Mouse (Mus musculus) midbrain, embryonic 11.5 days (tissue): ENCODE measurements around the gene Slc8a1. TPM values are rescaled to one million over a fixed set of nuclear protein-coding genes. Genes with fewer than 3 reads are reported as not detected.

Experiments
- ATAC-seq: fragments of 200-750 bp; cut with Nextera tagmentation; 2 replicates; pipeline ENCODE4 v1.8.0; 2017; ENCODE audit warnings: moderate TSS enrichment, moderate library complexity; ENCODE audit not compliant: low FRiP score
- DNase-seq: peaks from one replicate; pipeline ENCODE4 v3.0.0; 2015; ENCODE audit warnings: low spot score; ENCODE audit errors: missing footprints
- H3K27ac ChIP-seq: fragments of 300-500 bp; sonication (generic); 2 replicates; pipeline ENCODE4 v1.5.1; 2014; ENCODE audit warnings: low read depth, low read length
- H3K27me3 ChIP-seq: fragments of 300-500 bp; sonication (generic); 2 replicates; pipeline ENCODE4 v1.6.1; 2014; ENCODE audit warnings: mild to moderate bottlenecking, low read length, moderate library complexity, mixed read lengths; ENCODE audit not compliant: control insufficient read depth, insufficient read depth
- H3K36me3 ChIP-seq: fragments of 300-500 bp; sonication (generic); 2 replicates; pipeline ENCODE4 v1.6.1; 2014; ENCODE audit warnings: mild to moderate bottlenecking, low read length, moderate library complexity, mixed read lengths; ENCODE audit not compliant: control insufficient read depth, insufficient read depth
- H3K4me1 ChIP-seq: fragments of 300-500 bp; sonication (generic); 2 replicates; pipeline ENCODE4 v1.6.1; 2014; ENCODE audit warnings: low read length; ENCODE audit not compliant: control insufficient read depth, insufficient read depth
- H3K4me2 ChIP-seq: fragments of 300-500 bp; sonication (generic); 2 replicates; pipeline ENCODE4 v1.6.1; 2014; ENCODE audit warnings: mild to moderate bottlenecking, moderate library complexity
- H3K4me3 ChIP-seq: fragments of 300-500 bp; sonication (generic); 2 replicates; pipeline ENCODE4 v1.5.1; 2014; ENCODE audit warnings: low read depth, low read length
- H3K9ac ChIP-seq: fragments of 300-500 bp; sonication (generic); 2 replicates; pipeline ENCODE4 v1.6.1; 2014; ENCODE audit warnings: low read length
- H3K9me3 ChIP-seq: fragments of 300-500 bp; sonication (generic); 2 replicates; pipeline ENCODE4 v1.6.1; 2016; ENCODE audit warnings: low read length; ENCODE audit not compliant: control insufficient read depth
- WGBS: fragments of 180-500 bp; shearing (Covaris S2); extraction: QIAGEN DNeasy Blood & Tissue Kit; methylation state at CpG from one replicate; pipeline ENCODE4 v1.1.7; 2014; 5-methylcytosine and 5-hydroxymethylcytosine counted together
- polyA plus RNA-seq: library from polyadenylated mRNA; unstranded; fragments of >200 nt; fragmentation: Nextera tagmentation; extraction: Ambion mirVana; gene quantifications from 2 replicates; pipeline ENCODE4 v1.2.1, GENCODE M21; 2014

Gene Slc8a1
- polyA plus RNA-seq, 1 experiment from 2014 or later: 3.3 TPM

- H3K27me3 ChIP-seq: no peaks in the 10 kb centered on the region
- 91% methylated on average over 3 of the region's 3 CpGs for WGBS
- DNase-seq: no peak
- H3K4me2 ChIP-seq: no peak overlapping the region
- H3K9me3 ChIP-seq: no peaks in the 10 kb centered on the region
- no peak overlapping the region for H3K27ac ChIP-seq
- no peak for ATAC-seq
- H3K4me1 ChIP-seq: no peaks in the 10 kb centered on the region
- no peak overlapping the region for H3K9ac ChIP-seq
- H3K4me3 ChIP-seq: no peak overlapping the region
- H3K36me3 ChIP-seq: no peaks in the 10 kb centered on the region
Observed at GRCm38 (mm10) chr17:81607515-81607914, 130.7 kb downstream of the Slc8a1 start.

DNA sequence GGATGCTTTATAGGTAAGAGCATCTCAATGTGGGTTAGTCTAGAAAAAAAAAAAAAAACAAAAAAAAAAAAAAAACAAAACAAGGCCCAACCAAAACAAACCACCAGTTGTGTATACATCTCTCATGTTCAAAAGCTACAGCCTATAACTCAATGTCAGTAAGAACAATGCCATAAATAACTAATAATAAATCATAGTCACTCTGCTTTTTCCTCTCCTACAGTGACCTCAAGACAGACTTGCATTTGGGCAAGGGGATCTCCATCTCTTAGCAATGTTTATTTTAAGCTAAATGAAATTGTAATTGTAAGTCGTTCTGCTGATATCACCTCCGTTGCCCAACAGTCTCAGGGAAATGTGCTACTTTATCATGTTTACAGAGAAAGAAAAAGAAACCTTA, 132.1 kb downstream of the Slc8a1 start:
- H3K9me3 ChIP-seq: no peaks in the 10 kb centered on the region
- no peak overlapping the region for H3K27ac ChIP-seq
- H3K4me3 ChIP-seq: no peak overlapping the region
- no peaks in the 10 kb centered on the region for H3K4me1 ChIP-seq
- ATAC-seq (no peak), DNase-seq (no peak)
- H3K4me2 ChIP-seq: no peak overlapping the region
- H3K27me3 ChIP-seq: no peaks in the 10 kb centered on the region
- 88% methylated on average over 2 of the region's 2 CpGs for WGBS
- no peak overlapping the region for H3K9ac ChIP-seq
- H3K36me3 ChIP-seq: no peaks in the 10 kb centered on the region

DNA sequence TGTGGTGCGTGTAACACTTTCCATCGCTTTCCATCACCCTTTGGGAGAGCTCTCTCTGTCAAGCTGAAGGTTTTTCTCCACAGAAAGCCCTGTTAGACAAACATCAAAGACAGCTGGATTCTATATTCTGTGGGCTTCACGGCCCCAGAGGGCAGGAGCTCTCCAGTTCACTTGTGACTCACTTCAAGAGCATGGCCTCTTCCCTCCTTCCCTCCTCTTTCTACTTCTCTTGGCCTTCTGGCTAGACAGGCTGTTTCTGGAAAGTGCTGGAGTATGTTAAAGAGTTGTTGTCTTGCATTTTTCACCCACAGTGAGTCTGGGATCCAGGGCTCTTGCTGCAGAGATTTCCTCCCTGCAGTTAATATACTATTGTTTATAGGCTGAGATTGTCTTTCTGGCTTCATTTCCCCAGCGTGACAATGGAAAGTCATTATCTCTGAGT, 132.9 kb downstream of the Slc8a1 start:
- DNase-seq (no peak), ATAC-seq (no peak)
- WGBS: 75% methylated on average over 4 of the region's 4 CpGs
- Histone ChIP-seq H3K27me3 (no peaks in the 10 kb centered on the region), H3K4me3 (no peak overlapping the region), H3K9me3 (no peaks in the 10 kb centered on the region), H3K9ac (no peak overlapping the region), H3K4me1 (no peaks in the 10 kb centered on the region), H3K36me3 (no peaks in the 10 kb centered on the region), H3K4me2 (no peak overlapping the region), H3K27ac (no peak overlapping the region)

DNA sequence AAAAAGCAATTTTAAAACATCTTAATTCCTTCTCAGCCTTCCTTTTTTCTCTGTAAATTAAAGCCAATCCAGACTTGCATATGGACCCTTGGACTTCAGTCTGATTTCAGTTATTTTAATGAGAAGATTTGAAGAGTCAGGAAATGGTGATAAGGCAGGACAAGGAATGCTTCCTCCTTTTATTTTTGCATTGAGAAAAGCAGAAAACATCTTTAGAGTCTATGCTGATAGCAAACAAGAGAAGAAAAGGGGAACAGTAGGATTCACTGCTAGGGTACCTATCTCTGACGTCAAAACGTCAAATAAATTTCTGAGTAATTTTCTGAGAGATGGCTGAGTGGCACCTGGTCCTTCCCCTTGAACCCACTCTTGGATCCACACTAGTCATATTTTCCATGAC, 139.1 kb downstream of the Slc8a1 start:
- DNase-seq: peak; percentile 57
- H3K4me3 ChIP-seq: no peak overlapping the region
- H3K36me3 ChIP-seq: no peaks in the 10 kb centered on the region
- H3K27me3 ChIP-seq: no peaks in the 10 kb centered on the region
- H3K4me1 ChIP-seq: no peaks in the 10 kb centered on the region
- H3K9me3 ChIP-seq: no peaks in the 10 kb centered on the region
- no peak for ATAC-seq
- H3K27ac ChIP-seq: no peak overlapping the region
- no peak overlapping the region for H3K9ac ChIP-seq
- 97% methylated on average over 2 of the region's 2 CpGs for WGBS
- H3K4me2 ChIP-seq: no peak overlapping the region

DNA sequence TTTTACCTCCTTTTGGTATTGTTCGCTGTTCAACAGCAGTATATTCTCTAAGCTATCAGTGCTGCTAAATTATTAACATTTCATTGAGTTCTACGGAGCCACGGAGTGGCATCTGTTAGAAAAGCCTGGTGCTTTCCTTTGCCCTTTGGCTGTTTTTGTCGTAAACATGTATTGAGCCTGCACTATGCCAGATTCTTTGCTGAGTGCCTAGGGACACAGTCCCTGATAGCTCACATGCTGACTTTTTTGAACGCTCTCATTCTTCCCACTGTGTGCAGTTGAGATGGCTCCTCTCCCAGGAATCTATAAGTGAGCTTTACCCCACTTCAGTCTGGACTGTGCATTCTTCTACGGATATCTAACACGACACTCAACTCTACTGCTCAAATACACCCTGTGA, 148.4 kb downstream of the Slc8a1 start:
- H3K36me3 ChIP-seq: no peaks in the 10 kb centered on the region
- no peak for ATAC-seq
- 85% methylated on average over 7 of the region's 7 CpGs for WGBS
- H3K9me3 ChIP-seq: no peaks in the 10 kb centered on the region
- no peak overlapping the region for H3K9ac ChIP-seq
- no peak overlapping the region for H3K27ac ChIP-seq
- no peaks in the 10 kb centered on the region for H3K4me1 ChIP-seq
- no peak for DNase-seq
- H3K4me2 ChIP-seq: no peak overlapping the region
- H3K4me3 ChIP-seq: no peak overlapping the region
- H3K27me3 ChIP-seq: no peaks in the 10 kb centered on the region

- WGBS: 83% methylated on average over 5 of the region's 5 CpGs
- Histone ChIP-seq H3K9me3 (no peaks in the 10 kb centered on the region), H3K27ac (no peak overlapping the region), H3K4me3 (no peak overlapping the region), H3K4me2 (no peak overlapping the region), H3K27me3 (no peaks in the 10 kb centered on the region), H3K36me3 (no peaks in the 10 kb centered on the region), H3K9ac (no peak overlapping the region), H3K4me1 (no peaks in the 10 kb centered on the region)
- ATAC-seq (no peak), DNase-seq (no peak)
Observed at GRCm38 (mm10) chr17:81586759-81587158, 151.4 kb downstream of the Slc8a1 start.

GRCm38 (mm10) chr17:81579728-81580425, 158.3 kb downstream of the Slc8a1 start:
- H3K4me1 ChIP-seq: no peaks in the 10 kb centered on the region
- WGBS: 87% methylated on average over 10 of the region's 10 CpGs

DNA sequence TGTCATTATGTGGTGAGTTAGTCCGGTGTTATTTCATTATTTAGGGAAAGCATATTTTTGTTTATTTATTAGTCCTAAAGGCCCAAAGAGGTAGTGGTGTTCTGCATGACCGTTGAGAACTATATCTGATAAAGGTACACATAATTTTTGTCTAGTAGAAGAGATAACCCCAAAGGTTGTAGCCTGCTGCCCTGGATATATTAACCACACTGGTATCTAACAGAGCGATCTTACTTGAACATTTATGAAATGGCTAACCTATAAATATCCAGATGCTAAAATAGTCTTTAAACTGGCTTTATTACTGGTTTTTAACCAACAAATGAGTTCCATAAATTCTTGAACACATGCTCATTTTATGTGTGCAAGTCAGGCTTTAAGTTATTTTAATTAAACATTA, 161.3 kb downstream of the Slc8a1 start:
- no peak overlapping the region for H3K4me2 ChIP-seq
- H3K36me3 ChIP-seq: no peaks in the 10 kb centered on the region
- ATAC-seq (no peak), DNase-seq (no peak)
- H3K27me3 ChIP-seq: no peaks in the 10 kb centered on the region
- H3K9ac ChIP-seq: no peak overlapping the region
- no peak overlapping the region for H3K4me3 ChIP-seq
- no peak overlapping the region for H3K27ac ChIP-seq
- H3K4me1 ChIP-seq: no peaks in the 10 kb centered on the region
- H3K9me3 ChIP-seq: no peaks in the 10 kb centered on the region
- 91% methylated on average over 3 of the region's 3 CpGs for WGBS

More at GRCm38 (mm10) chr17:81579728-81580425, 158.3 kb downstream of the Slc8a1 start:
- no peak overlapping the region for H3K27ac ChIP-seq
- H3K4me3 ChIP-seq: no peak overlapping the region
- H3K4me2 ChIP-seq: no peak overlapping the region
- H3K36me3 ChIP-seq: no peaks in the 10 kb centered on the region
- ATAC-seq (no peak), DNase-seq (no peak)
- no peaks in the 10 kb centered on the region for H3K27me3 ChIP-seq
- H3K9ac ChIP-seq: no peak overlapping the region
- no peaks in the 10 kb centered on the region for H3K9me3 ChIP-seq

- Histone ChIP-seq H3K9ac (no peak overlapping the region), H3K9me3 (no peaks in the 10 kb centered on the region), H3K27me3 (no peaks in the 10 kb centered on the region), H3K4me3 (no peak overlapping the region), H3K36me3 (no peaks in the 10 kb centered on the region), H3K4me1 (no peaks in the 10 kb centered on the region), H3K4me2 (no peak overlapping the region), H3K27ac (no peak overlapping the region)
- DNase-seq (no peak), ATAC-seq (no peak)
- WGBS: 68% methylated on average over 9 of the region's 9 CpGs
Observed at GRCm38 (mm10) chr17:81565634-81566372, 172.4 kb downstream of the Slc8a1 start.
